Mouse (Mus musculus): Measurements from ENCODE around the gene Dock9.

Dock9 gene

GRCm38 (mm10) chr14:121797457-121798410 is at the start of gene Dock9:
Gene Dock9, minus strand, starts transcription at chr14:121797837.
- peak; percentile 65 for DNase-seq (ENCODE audit: low read depth, low spot score)

GRCm38 (mm10) chr14:121844486-121844885 is 46.8 kb upstream of the Dock9 start:
- no peak for DNase-seq (ENCODE audit: low read depth, low spot score)

- DNase-seq (ENCODE audit: low read depth, low spot score), result no peak
Observed at GRCm38 (mm10) chr14:121840217-121840616, 42.6 kb upstream of the Dock9 start.

GRCm38 (mm10) chr14:121838161-121838560 is 40.5 kb upstream of the Dock9 start:
- DNase-seq (ENCODE audit: low read depth, low spot score), result no peak

- no peak for DNase-seq (ENCODE audit: low read depth, low spot score)
Observed at GRCm38 (mm10) chr14:121833001-121833520, 35.4 kb upstream of the Dock9 start.

GRCm38 (mm10) chr14:121829816-121830442 is 32.3 kb upstream of the Dock9 start:
- no peak for DNase-seq (ENCODE audit: low read depth, low spot score)

- DNase-seq (ENCODE audit: low read depth, low spot score), result no peak
Observed at GRCm38 (mm10) chr14:121827091-121827490, 29.5 kb upstream of the Dock9 start.

- DNase-seq (ENCODE audit: low read depth, low spot score), result no peak
Observed at GRCm38 (mm10) chr14:121825521-121826445, 28.1 kb upstream of the Dock9 start.

GRCm38 (mm10) chr14:121824322-121825103 is 26.9 kb upstream of the Dock9 start:
- DNase-seq (ENCODE audit: low read depth, low spot score), result no peak

- DNase-seq (ENCODE audit: low read depth, low spot score), result no peak
Observed at GRCm38 (mm10) chr14:121822997-121823396, 25.4 kb upstream of the Dock9 start.

- DNase-seq (ENCODE audit: low read depth, low spot score), result no peak
Observed at GRCm38 (mm10) chr14:121822506-121822905, 24.9 kb upstream of the Dock9 start.

GRCm38 (mm10) chr14:121806791-121807190 is 9.2 kb upstream of the Dock9 start:
- no peak for DNase-seq (ENCODE audit: low read depth, low spot score)

GRCm38 (mm10) chr14:121806316-121806715 is 8.7 kb upstream of the Dock9 start:
- no peak for DNase-seq (ENCODE audit: low read depth, low spot score)

GRCm38 (mm10) chr14:121804461-121804860 is 6.8 kb upstream of the Dock9 start:
- no peak for DNase-seq (ENCODE audit: low read depth, low spot score)

- DNase-seq (ENCODE audit: low read depth, low spot score), result no peak
Observed at GRCm38 (mm10) chr14:121800962-121801361, 3.3 kb upstream of the Dock9 start.

GRCm38 (mm10) chr14:121799112-121799511 is 1.5 kb upstream of the Dock9 start:
- DNase-seq (ENCODE audit: low read depth, low spot score), result no peak

- peak; percentile 86 for DNase-seq (ENCODE audit: low read depth, low spot score)
Observed at GRCm38 (mm10) chr14:121798411-121798799, 768 bp upstream of the Dock9 start.

GRCm38 (mm10) chr14:121796571-121797456 is 823 bp downstream of the Dock9 start:
- DNase-seq (ENCODE audit: low read depth, low spot score), result no peak

- DNase-seq (ENCODE audit: low read depth, low spot score), result no peak
Observed at GRCm38 (mm10) chr14:121795536-121795935, 2.1 kb downstream of the Dock9 start.

GRCm38 (mm10) chr14:121793639-121794038 is 4.0 kb downstream of the Dock9 start:
- DNase-seq (ENCODE audit: low read depth, low spot score), result no peak
